Mouse (Mus musculus) cortical plate, adult 2 months (tissue): ENCODE results near the gene Trim2.

Experiments used
- CTCF ChIP-seq: fragments of 200-500 bp; IDR thresholded peaks from 2 replicates; pipeline ENCODE4 v1.5.1; 2011; ENCODE audit warnings: mild to moderate bottlenecking, control low read depth, low read length; ENCODE audit not compliant: insufficient read depth; ENCODE audit errors: extremely low read depth
- POLR2A ChIP-seq: fragments of 200-500 bp; IDR thresholded peaks from 2 replicates; pipeline ENCODE4 v1.6.1; 2011; ENCODE audit warnings: mild to moderate bottlenecking, low read length, control low read depth; ENCODE audit not compliant: insufficient read depth; ENCODE audit errors: extremely low read depth

DNA sequence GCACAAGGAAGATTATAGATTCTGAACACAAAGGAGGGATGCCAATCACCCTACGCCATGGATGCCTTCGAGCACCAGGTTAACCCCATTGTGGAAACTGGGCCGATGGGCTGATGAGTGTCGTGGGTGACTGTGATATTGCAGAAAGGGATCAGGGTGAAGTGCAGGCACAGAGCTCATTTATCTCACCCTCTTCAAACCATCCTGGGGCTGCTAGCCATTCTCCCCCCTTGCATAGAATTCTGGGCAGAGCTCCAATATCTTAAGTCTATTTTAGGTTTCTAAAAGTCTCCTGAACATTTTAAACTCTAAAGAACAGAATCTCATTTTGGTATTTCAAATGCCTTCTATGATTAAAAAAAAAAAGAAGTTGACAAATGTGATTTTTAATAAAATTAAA is 31.6 kb downstream of the Trim2 start:
- TF ChIP-seq POLR2A, result no peak
- TF ChIP-seq CTCF, result no peak
